30 mouse cellular contexts compared by ENCODE assay signal in the genomic region with DNA sequence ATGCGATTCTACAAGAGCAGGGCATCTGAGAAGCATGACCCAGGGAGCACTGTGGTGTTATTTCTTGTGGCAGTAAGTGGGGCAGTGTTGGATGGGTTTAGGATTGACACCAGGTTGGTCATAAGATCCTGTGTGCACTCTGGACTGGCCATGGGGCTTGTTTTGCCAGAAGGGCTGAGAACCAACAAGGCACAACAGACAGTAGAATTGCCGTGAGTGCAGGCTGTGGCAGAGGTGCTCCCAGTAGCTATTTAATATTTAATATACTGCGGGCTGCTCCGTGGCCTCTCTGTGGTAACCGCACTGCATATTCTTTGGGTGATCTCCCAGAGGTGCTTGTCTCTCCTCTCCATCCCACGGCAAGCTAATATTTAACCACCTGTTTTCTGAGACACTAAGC.
DNase-seq lines count a peak whose midpoint lies in the region; ATAC-seq and TF ChIP-seq lines count a peak whose summit lies in the region.
"Had no signal": no experiment of that assay in that cellular context is flagged by ENCODE, and none has a peak within 500 bp of the region (broad histone marks: within the 10 kb centered on the region; RNA-seq: fewer than 3 reads in every experiment).

No protein-coding gene starts in this region.

- no peak overlapping the region for H3K27ac ChIP-seq in heart, embryonic 10.5 days
- H3K27ac ChIP-seq in kidney, adult 2 months (ENCODE audit: insufficient read depth, low read depth, low read length): no peak overlapping the region
- no peak overlapping the region for H3K27ac ChIP-seq in kidney, embryonic 15.5 days
- H3K27ac ChIP-seq: embryonic facial prominence, embryonic 10.5 days; embryonic facial prominence, embryonic 13.5 days; forebrain, embryonic 12.5 days; forebrain, embryonic 15.5 days; heart, embryonic 13.5 days; hindbrain, embryonic 14.5 days; hindbrain, postnatal 0 days had no signal

- H3K9ac ChIP-seq in kidney, embryonic 15.5 days: no peak overlapping the region
- H3K9ac ChIP-seq: embryonic facial prominence, embryonic 13.5 days; forebrain, embryonic 12.5 days; forebrain, embryonic 15.5 days; heart, embryonic 13.5 days; hindbrain, embryonic 14.5 days had no signal

- peak; percentile 85 for DNase-seq in heart, adult 11 months
- DNase-seq in heart, embryonic 10.5 days (ENCODE audit: low spot score): no peak
- peak; percentile 76 for DNase-seq in kidney, adult 2 months
- peak; percentile 9 for DNase-seq in kidney, postnatal 10 days
- peak; percentile 58 to 66 for DNase-seq in kidney, postnatal 36 days
- DNase-seq in ovary, postnatal 14 days (ENCODE audit: low spot score): no peak
- DNase-seq: adrenal gland, adult 2 months; adrenal gland, postnatal 14 days; B cell, adult 2 months; cerebellum, adult 11-12 months; cerebellum, adult 8-10 months; cerebellum, postnatal 10 days; cerebellum, postnatal 36 days; embryo, embryonic 11 days; gastrocnemius, postnatal 10 days; heart, adult 18-20 months; heart, postnatal 14 days; heart, postnatal 4 days had no signal

- no peak overlapping the region for H3K4me3 ChIP-seq in heart, embryonic 10.5 days
- no peak overlapping the region for H3K4me3 ChIP-seq in kidney, adult 2 months (ENCODE audit: insufficient read depth, low read depth, low read length)
- H3K4me3 ChIP-seq in kidney, embryonic 15.5 days (replicated peaks): no peak overlapping the region
- H3K4me3 ChIP-seq: embryonic facial prominence, embryonic 10.5 days; embryonic facial prominence, embryonic 13.5 days; erythroblast, embryonic 14.5 days; forebrain, embryonic 12.5 days; forebrain, embryonic 15.5 days; heart, embryonic 13.5 days had no signal

- TF ChIP-seq CTCF in kidney, adult 2 months (conservative IDR thresholded peaks at IDR 0.05; ENCODE audit: insufficient read depth, insufficient read length, low read depth, low read length): no peak

- no peak for ATAC-seq in kidney, embryonic 15.5 days (replicated peaks; ENCODE audit: low FRiP score)
- ATAC-seq: forebrain, embryonic 15.5 days; hindbrain, postnatal 0 days; Patski had no signal

- TF ChIP-seq POLR2A in kidney, adult 2 months (IDR thresholded peaks at IDR 0.05; ENCODE audit: low read depth, low read length): no peak

- H3K27me3 ChIP-seq in heart, embryonic 10.5 days (ENCODE audit: insufficient read depth, poor library complexity, severe bottlenecking): no peaks in the 10 kb centered on the region
- no peaks in the 10 kb centered on the region for H3K27me3 ChIP-seq in kidney, adult 2 months (replicated peaks; ENCODE audit: control insufficient read depth, insufficient read depth, low read length)
- no peaks in the 10 kb centered on the region for H3K27me3 ChIP-seq in kidney, embryonic 15.5 days
- H3K27me3 ChIP-seq: CH12.LX; embryonic facial prominence, embryonic 13.5 days; forebrain, embryonic 12.5 days; forebrain, embryonic 15.5 days; heart, embryonic 13.5 days; Patski had no signal

- H3K36me3 ChIP-seq in heart, embryonic 10.5 days: no peaks in the 10 kb centered on the region
- H3K36me3 ChIP-seq in kidney, adult 2 months (ENCODE audit: control insufficient read depth, insufficient read depth, low read length): no peaks in the 10 kb centered on the region
- no peaks in the 10 kb centered on the region for H3K36me3 ChIP-seq in kidney, embryonic 15.5 days
- H3K36me3 ChIP-seq: embryonic facial prominence, embryonic 10.5 days; embryonic facial prominence, embryonic 13.5 days; forebrain, embryonic 12.5 days; forebrain, embryonic 15.5 days; G1E; heart, embryonic 13.5 days had no signal

- no peaks in the 10 kb centered on the region for H3K4me1 ChIP-seq in heart, embryonic 10.5 days
- H3K4me1 ChIP-seq in kidney, adult 2 months (ENCODE audit: control insufficient read depth, insufficient read depth, low read length): no peaks in the 10 kb centered on the region
- no peaks in the 10 kb centered on the region for H3K4me1 ChIP-seq in kidney, embryonic 15.5 days
- H3K4me1 ChIP-seq: embryonic facial prominence, embryonic 10.5 days; embryonic facial prominence, embryonic 13.5 days; forebrain, embryonic 12.5 days; forebrain, embryonic 15.5 days; heart, embryonic 13.5 days had no signal

- WGBS in heart, embryonic 10.5 days: 86% methylated on average over 6 of the region's 6 CpGs
- WGBS in kidney, adult 2 months: 55% methylated on average over 6 of the region's 6 CpGs
- WGBS in kidney, embryonic 15.5 days: 78% methylated on average over 6 of the region's 6 CpGs

- H3K9me3 ChIP-seq in heart, embryonic 10.5 days: no peaks in the 10 kb centered on the region
- H3K9me3 ChIP-seq in kidney, embryonic 15.5 days (replicated peaks): no peaks in the 10 kb centered on the region
- H3K9me3 ChIP-seq: embryonic facial prominence, embryonic 10.5 days; embryonic facial prominence, embryonic 13.5 days; forebrain, embryonic 12.5 days; forebrain, embryonic 15.5 days; G1E had no signal

- H3K4me2 ChIP-seq in kidney, embryonic 15.5 days: no peak overlapping the region
- H3K4me2 ChIP-seq: embryonic facial prominence, embryonic 13.5 days; forebrain, embryonic 12.5 days; forebrain, embryonic 15.5 days; heart, embryonic 13.5 days; hindbrain, embryonic 14.5 days had no signal

Comparison
In these comparisons a context has a peak if more than half of its experiments do, and no peak if none do; other contexts are left out.
1. DNase-seq: peak in heart, adult 11 months (single experiment), kidney, adult 2 months (single experiment), kidney, postnatal 10 days (single experiment) and kidney, postnatal 36 days (2 of 2); none in heart, embryonic 10.5 days (single experiment) and ovary, postnatal 14 days (single experiment).